Mouse (Mus musculus): ENCODE data around the gene 1520401A03Rik. TPM values are rescaled to one million over a fixed set of nuclear protein-coding genes. Genes with fewer than 3 reads are reported as not detected.

1520401A03Rik gene
- polyA plus RNA-seq, 1 experiment: 0.22 TPM

- H3K27me3 ChIP-seq (replicated peaks): peaks cover 65% of the 10 kb centered on the region
- no peaks in the 10 kb centered on the region for H3K36me3 ChIP-seq (replicated peaks; ENCODE audit: low read length)
Observed at GRCm38 (mm10) chr17:23706212-23706611, 16.4 kb downstream of the 1520401A03Rik start.

GRCm38 (mm10) chr17:23705525-23706104 lies 17.0 kb downstream of the 1520401A03Rik start:
- H3K9me3 ChIP-seq: no peaks in the 10 kb centered on the region
- no peak for TF ChIP-seq GATA1 (IDR thresholded peaks at IDR 0.05; ENCODE audit: borderline replicate concordance, low read length)
- TF ChIP-seq FLI1 (IDR thresholded peaks at IDR 0.05; ENCODE audit: low read length): no peak
- H3K4me1 ChIP-seq: no peaks in the 10 kb centered on the region; the same call in 1 of the 2 replicates
- H3K36me3 ChIP-seq (replicated peaks; ENCODE audit: low read length): no peaks in the 10 kb centered on the region
- H3K27me3 ChIP-seq (replicated peaks): peaks cover 65% of the 10 kb centered on the region
- H3K4me3 ChIP-seq (replicated peaks): no peak overlapping the region

More at GRCm38 (mm10) chr17:23706212-23706611, 16.4 kb downstream of the 1520401A03Rik start:
- Histone ChIP-seq H3K4me3 (replicated peaks) (no peak overlapping the region), H3K4me1 (no peaks in the 10 kb centered on the region), H3K9me3 (no peaks in the 10 kb centered on the region)
- TF ChIP-seq FLI1 (IDR thresholded peaks at IDR 0.05; ENCODE audit: low read length) (no peak), GATA1 (IDR thresholded peaks at IDR 0.05; ENCODE audit: borderline replicate concordance, low read length) (no peak)

GRCm38 (mm10) chr17:23704741-23705140 lies 17.8 kb downstream of the 1520401A03Rik start:
- Histone ChIP-seq H3K4me1 (peaks cover 8% of the 10 kb centered on the region), H3K9me3 (no peaks in the 10 kb centered on the region), H3K4me3 (replicated peaks) (no peak overlapping the region), H3K27me3 (replicated peaks) (peaks cover 64% of the 10 kb centered on the region), H3K36me3 (replicated peaks; ENCODE audit: low read length) (no peaks in the 10 kb centered on the region)
- TF ChIP-seq FLI1 (IDR thresholded peaks at IDR 0.05; ENCODE audit: low read length) (no peak), GATA1 (IDR thresholded peaks at IDR 0.05; ENCODE audit: borderline replicate concordance, low read length) (no peak)

- Histone ChIP-seq H3K4me1 (peaks cover 15% of the 10 kb centered on the region), H3K27me3 (replicated peaks) (peaks cover 69% of the 10 kb centered on the region), H3K9me3 (no peaks in the 10 kb centered on the region), H3K36me3 (replicated peaks; ENCODE audit: low read length) (no peaks in the 10 kb centered on the region), H3K4me3 (replicated peaks) (no peak overlapping the region)
- TF ChIP-seq FLI1 (IDR thresholded peaks at IDR 0.05; ENCODE audit: low read length): no peak
- no peak for TF ChIP-seq GATA1 (IDR thresholded peaks at IDR 0.05; ENCODE audit: borderline replicate concordance, low read length)
Observed at GRCm38 (mm10) chr17:23703301-23703700, 19.3 kb downstream of the 1520401A03Rik start.

- peaks cover 66% of the 10 kb centered on the region for H3K27me3 ChIP-seq (replicated peaks)
Observed at GRCm38 (mm10) chr17:23700079-23700478, 22.5 kb downstream of the 1520401A03Rik start.

GRCm38 (mm10) chr17:23699131-23700077 lies 23.2 kb downstream of the 1520401A03Rik start:
- peak overlapping the region; percentile 93 for H3K4me3 ChIP-seq (replicated peaks)
- peaks cover 67% of the 10 kb centered on the region for H3K27me3 ChIP-seq (replicated peaks)
- TF ChIP-seq FLI1 (IDR thresholded peaks at IDR 0.05; ENCODE audit: low read length) (no peak), GATA1 (IDR thresholded peaks at IDR 0.05; ENCODE audit: borderline replicate concordance, low read length) (no peak)
- H3K9me3 ChIP-seq: no peaks in the 10 kb centered on the region
- H3K36me3 ChIP-seq (replicated peaks; ENCODE audit: low read length): no peaks in the 10 kb centered on the region
- peaks cover 23% of the 10 kb centered on the region for H3K4me1 ChIP-seq

More at GRCm38 (mm10) chr17:23700079-23700478, 22.5 kb downstream of the 1520401A03Rik start:
- Histone ChIP-seq H3K4me3 (replicated peaks) (peak overlapping the region; percentile 93), H3K4me1 (peaks cover 17% of the 10 kb centered on the region), H3K36me3 (replicated peaks; ENCODE audit: low read length) (no peaks in the 10 kb centered on the region), H3K9me3 (no peaks in the 10 kb centered on the region)
- TF ChIP-seq GATA1 (IDR thresholded peaks at IDR 0.05; ENCODE audit: borderline replicate concordance, low read length) (no peak), FLI1 (IDR thresholded peaks at IDR 0.05; ENCODE audit: low read length) (no peak)

- no peaks in the 10 kb centered on the region for H3K9me3 ChIP-seq
- TF ChIP-seq GATA1 (IDR thresholded peaks at IDR 0.05; ENCODE audit: borderline replicate concordance, low read length) (no peak), FLI1 (IDR thresholded peaks at IDR 0.05; ENCODE audit: low read length) (no peak)
- H3K27me3 ChIP-seq (replicated peaks): peaks cover 54% of the 10 kb centered on the region
- no peaks in the 10 kb centered on the region for H3K36me3 ChIP-seq (replicated peaks; ENCODE audit: low read length)
- no peak overlapping the region for H3K4me3 ChIP-seq (replicated peaks)
- peaks cover 28% of the 10 kb centered on the region for H3K4me1 ChIP-seq
Observed at GRCm38 (mm10) chr17:23695801-23696200, 26.8 kb downstream of the 1520401A03Rik start.

- peaks cover 19% of the 10 kb centered on the region for H3K4me1 ChIP-seq
- H3K4me3 ChIP-seq (replicated peaks): no peak overlapping the region
- H3K9me3 ChIP-seq: no peaks in the 10 kb centered on the region
- peaks cover 42% of the 10 kb centered on the region for H3K27me3 ChIP-seq (replicated peaks)
- no peaks in the 10 kb centered on the region for H3K36me3 ChIP-seq (replicated peaks; ENCODE audit: low read length)
- TF ChIP-seq FLI1 (IDR thresholded peaks at IDR 0.05; ENCODE audit: low read length): no peak
- no peak for TF ChIP-seq GATA1 (IDR thresholded peaks at IDR 0.05; ENCODE audit: borderline replicate concordance, low read length)
Observed at GRCm38 (mm10) chr17:23694491-23694890, 28.1 kb downstream of the 1520401A03Rik start.

- Histone ChIP-seq H3K27me3 (replicated peaks) (peaks cover 59% of the 10 kb centered on the region), H3K9me3 (0 out of 2 replicates have a peak, but pooled peaks cover 3% of the 10 kb centered on the region), H3K36me3 (replicated peaks; ENCODE audit: low read length) (no peaks in the 10 kb centered on the region), H3K4me1 (peaks cover 27% of the 10 kb centered on the region), H3K4me3 (replicated peaks) (peak within 1 kb of the TSS; percentile 30)
- TF ChIP-seq FLI1 (IDR thresholded peaks at IDR 0.05; ENCODE audit: low read length) (no peak), GATA1 (IDR thresholded peaks at IDR 0.05; ENCODE audit: borderline replicate concordance, low read length) (no peak)
Observed at GRCm38 (mm10) chr17:23683856-23684672, 38.5 kb downstream of the 1520401A03Rik start, which contains the start of gene Cldn9. Cldn9 (minus strand) TSS chr17:23684026.

Data from megakaryocyte, embryonic 14.5 days (primary cell).